Mouse (Mus musculus) stomach, postnatal 0 days (tissue): ENCODE results near the gene Cth. TPM values are rescaled to one million over a fixed set of nuclear protein-coding genes. Genes with fewer than 3 reads are reported as not detected.

Experiments used
- ATAC-seq: fragments of 200-750 bp; cut with Nextera tagmentation; 2 replicates; pipeline ENCODE4 v1.8.0; 2017; ENCODE audit not compliant: low FRiP score, low TSS enrichment
- DNase-seq: peaks from one replicate; pipeline ENCODE4 v3.0.0-alpha.2; 2016; ENCODE audit warnings: low spot score
- H3K27ac ChIP-seq: fragments of 300-500 bp; sonication (generic); replicated peaks from 2 replicates; pipeline ENCODE4 v1.5.1; 2014; ENCODE audit warnings: mild to moderate bottlenecking, control low read depth
- H3K27me3 ChIP-seq: fragments of 300-500 bp; sonication (generic); 2 replicates; pipeline ENCODE4 v1.6.1; 2014; ENCODE audit warnings: low read length; ENCODE audit not compliant: control insufficient read depth, insufficient read depth
- H3K36me3 ChIP-seq: fragments of 300-500 bp; sonication (generic); 2 replicates; pipeline ENCODE4 v1.6.1; 2014; ENCODE audit warnings: low read length, mixed read lengths; ENCODE audit not compliant: control insufficient read depth, insufficient read depth
- H3K4me1 ChIP-seq: fragments of 300-500 bp; sonication (generic); replicated peaks from 2 replicates; pipeline ENCODE4 v1.6.1; 2014; ENCODE audit warnings: antibody characterized with exemption; ENCODE audit not compliant: control insufficient read depth, insufficient read depth
- H3K4me2 ChIP-seq: fragments of 300-500 bp; sonication (generic); replicated peaks from 2 replicates; pipeline ENCODE4 v1.6.1; 2014; ENCODE audit warnings: low read depth, mild to moderate bottlenecking, control low read depth, moderate library complexity
- H3K4me3 ChIP-seq: fragments of 300-500 bp; sonication (generic); 2 replicates; pipeline ENCODE4 v1.5.1; 2014; ENCODE audit warnings: low read depth, low read length, control low read depth
- H3K9ac ChIP-seq: fragments of 300-500 bp; sonication (generic); 2 replicates; pipeline ENCODE4 v1.6.1; 2014; ENCODE audit warnings: mild to moderate bottlenecking, low read length, control low read depth, mixed read lengths
- H3K9me3 ChIP-seq: fragments of 300-500 bp; sonication (generic); 2 replicates; pipeline ENCODE4 v1.6.1; 2016; ENCODE audit warnings: low read length; ENCODE audit not compliant: control insufficient read depth
- CTCF ChIP-seq: IDR thresholded peaks from 2 replicates; pipeline ENCODE4 v1.5.1; 2016; ENCODE audit warnings: antibody characterized with exemption, low read depth, mild to moderate bottlenecking, moderate library complexity
- EP300 ChIP-seq: optimal IDR thresholded peaks from 2 replicates; pipeline ENCODE3; 2016; ENCODE audit warnings: antibody characterized with exemption
- WGBS: fragments of 180-500 bp; shearing (Covaris S2); extraction: QIAGEN DNeasy Blood & Tissue Kit; methylation state at CpG from one replicate; pipeline ENCODE4 v1.1.7; 2014; 5-methylcytosine and 5-hydroxymethylcytosine counted together
- polyA plus RNA-seq: library from polyadenylated mRNA; unstranded; fragments of >200 nt; fragmentation: Nextera tagmentation; extraction: Ambion mirVana; gene quantifications from 2 replicates; pipeline ENCODE4 v1.2.1, GENCODE M21; 2015

Cth gene
- polyA plus RNA-seq, 1 experiment from 2014 or later, result 8.5 TPM

DNA sequence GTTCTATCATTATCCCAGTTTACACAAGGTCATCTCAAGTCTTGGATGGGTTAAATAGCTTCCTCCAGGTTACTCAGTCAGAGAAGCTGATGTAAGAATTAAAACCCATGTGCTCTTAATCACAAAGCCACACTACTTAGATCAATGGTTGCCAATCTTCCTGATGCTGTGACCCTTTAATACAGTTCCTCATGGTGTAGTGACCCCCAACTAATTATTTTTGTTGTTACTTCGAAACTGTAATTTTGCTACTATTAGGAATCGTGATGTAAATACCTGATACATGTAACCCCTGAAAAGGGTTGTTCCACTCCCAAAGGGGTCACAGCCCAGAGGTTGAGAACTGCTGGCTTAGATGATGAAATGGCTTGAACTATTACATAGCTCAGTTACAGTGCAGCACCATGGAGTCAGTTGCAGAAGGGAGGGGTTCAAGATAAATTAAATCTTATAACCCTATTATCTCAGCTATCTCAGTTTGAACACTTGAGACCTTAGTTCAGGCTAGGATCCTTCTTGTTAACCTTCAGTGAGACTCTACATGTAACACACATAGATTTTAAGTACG lies 1.5 kb downstream of the Cth start:
- ATAC-seq (no peak), DNase-seq (no peak)
- 79% methylated on average over 3 of the region's 3 CpGs for whole genome bisulfite sequencing
- Histone ChIP-seq H3K4me2 (no peak overlapping the region; the same call in 1 of the 2 replicates), H3K27me3 (no peaks in the 10 kb centered on the region), H3K9me3 (no peaks in the 10 kb centered on the region), H3K36me3 (no peaks in the 10 kb centered on the region), H3K4me1 (no peaks in the 10 kb centered on the region; the same call in 1 of the 2 replicates), H3K27ac (no peak overlapping the region), H3K4me3 (no peak overlapping the region), H3K9ac (no peak overlapping the region)
- TF ChIP-seq EP300 (no peak), CTCF (no peak)

DNA sequence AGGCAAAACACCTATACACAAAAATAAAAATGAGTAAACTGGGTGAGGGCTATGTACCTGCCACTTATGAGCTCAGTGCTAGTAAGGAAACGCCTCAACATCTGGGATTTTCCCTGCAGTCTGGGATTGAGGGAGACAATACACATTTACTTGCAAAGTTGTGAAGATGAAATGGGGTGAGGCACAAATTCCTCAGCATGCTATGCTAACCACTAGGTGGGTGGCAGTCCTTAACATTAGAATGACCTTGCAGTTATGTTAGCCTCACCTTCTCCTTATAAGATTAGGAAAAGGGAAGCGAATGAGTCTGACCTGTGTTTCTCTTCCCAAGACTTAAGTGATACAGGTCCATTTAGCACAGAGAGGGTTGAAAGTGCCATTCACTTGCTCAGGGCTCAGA lies 3.5 kb downstream of the Cth start:
- ATAC-seq (no peak), DNase-seq (no peak)
- no peak overlapping the region for H3K9ac ChIP-seq
- TF ChIP-seq CTCF (no peak), EP300 (no peak)
- 85% methylated on average over 2 of the region's 2 CpGs for WGBS
- no peaks in the 10 kb centered on the region; the same call in 1 of the 2 replicates for H3K4me1 ChIP-seq
- no peaks in the 10 kb centered on the region for H3K9me3 ChIP-seq
- H3K27me3 ChIP-seq, result no peaks in the 10 kb centered on the region
- no peak overlapping the region for H3K27ac ChIP-seq
- no peak overlapping the region for H3K4me2 ChIP-seq
- H3K4me3 ChIP-seq, result no peak overlapping the region
- H3K36me3 ChIP-seq, result no peaks in the 10 kb centered on the region

DNA sequence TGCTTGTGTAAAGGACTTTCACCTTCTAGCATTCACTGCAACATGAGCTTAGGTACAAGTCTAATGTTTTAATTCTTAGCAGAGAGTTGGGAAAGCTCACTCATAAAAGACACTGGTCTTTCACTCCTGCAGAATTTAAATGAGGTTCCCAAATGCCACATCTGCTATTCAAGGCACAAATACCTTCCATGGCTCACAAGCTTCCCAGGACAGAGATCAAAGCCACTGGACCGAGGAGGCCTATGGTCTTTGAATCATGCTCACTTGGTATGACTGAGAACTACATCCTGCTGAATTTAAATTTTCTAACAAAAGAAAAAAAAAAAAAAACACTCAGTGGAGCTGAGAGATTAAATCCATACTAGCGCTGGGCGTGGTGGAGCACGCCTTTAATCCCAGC lies 8.5 kb downstream of the Cth start:
- no peak for ATAC-seq
- no peak overlapping the region for H3K4me2 ChIP-seq
- H3K27me3 ChIP-seq, result no peaks in the 10 kb centered on the region
- TF ChIP-seq CTCF (no peak), EP300 (no peak)
- H3K9me3 ChIP-seq, result no peaks in the 10 kb centered on the region
- no peaks in the 10 kb centered on the region for H3K36me3 ChIP-seq
- DNase-seq, result no peak
- no peak overlapping the region for H3K4me3 ChIP-seq
- H3K9ac ChIP-seq, result no peak overlapping the region
- WGBS, result 98% methylated on average over 4 of the region's 4 CpGs
- no peaks in the 10 kb centered on the region for H3K4me1 ChIP-seq
- no peak overlapping the region for H3K27ac ChIP-seq

DNA sequence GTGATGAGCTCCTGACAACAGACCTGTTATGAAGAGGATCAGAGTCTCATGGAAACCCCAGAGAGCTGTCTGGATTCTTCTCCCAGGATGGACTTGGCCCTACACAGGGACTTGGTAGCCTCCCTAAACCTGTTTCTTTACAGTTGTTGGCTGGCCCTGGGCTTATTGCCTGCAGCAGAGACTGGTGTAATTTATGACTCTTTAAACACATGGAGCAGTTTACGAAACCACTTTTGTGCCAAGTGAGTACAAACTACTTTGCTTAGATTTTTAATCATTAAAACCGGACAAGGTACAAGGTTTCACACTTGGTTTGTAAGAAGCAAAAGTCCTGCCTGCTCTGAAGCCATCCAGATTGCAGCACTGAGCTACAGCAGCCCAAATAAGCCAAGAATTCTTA lies 12.7 kb downstream of the Cth start:
- WGBS, result 71% methylated on average over 2 of the region's 2 CpGs
- no peak overlapping the region for H3K9ac ChIP-seq

DNA sequence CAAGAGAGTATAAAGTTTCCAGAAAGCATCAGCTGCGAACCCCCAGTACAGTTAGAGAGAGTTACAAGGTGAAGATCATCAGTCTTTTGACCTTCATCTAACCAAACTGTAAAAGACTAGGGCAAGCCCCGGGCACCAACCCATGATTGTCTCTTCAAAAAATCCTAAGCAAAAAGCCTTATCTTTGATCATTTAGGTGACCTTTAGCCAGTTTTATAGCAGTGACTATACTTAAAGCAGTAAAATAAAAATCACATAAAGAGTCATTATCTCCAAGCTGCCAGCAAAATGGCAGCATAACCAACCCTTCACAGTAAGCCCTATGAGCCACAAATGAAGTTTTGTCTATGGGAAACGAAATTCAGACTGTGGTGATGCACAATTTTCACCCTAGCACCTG lies 14.6 kb downstream of the Cth start:
- no peaks in the 10 kb centered on the region for H3K27me3 ChIP-seq
- 0 out of 2 replicates have a peak, but pooled peaks cover 3% of the 10 kb centered on the region for H3K36me3 ChIP-seq
- no peak overlapping the region for H3K9ac ChIP-seq
- H3K27ac ChIP-seq, result no peak overlapping the region
- H3K4me3 ChIP-seq, result no peak overlapping the region
- no peak for DNase-seq
- H3K9me3 ChIP-seq, result no peaks in the 10 kb centered on the region
- WGBS, result 77% methylated on average over 3 of the region's 3 CpGs
- no peak overlapping the region for H3K4me2 ChIP-seq
- no peak for ATAC-seq
- H3K4me1 ChIP-seq, result no peaks in the 10 kb centered on the region
- TF ChIP-seq EP300 (no peak), CTCF (no peak)

More for the DNA sequence above, 12.7 kb downstream of the Cth start:
- Histone ChIP-seq H3K4me1 (no peaks in the 10 kb centered on the region), H3K4me3 (no peak overlapping the region), H3K4me2 (no peak overlapping the region), H3K36me3 (0 out of 2 replicates have a peak, but pooled peaks cover 2% of the 10 kb centered on the region), H3K27ac (no peak overlapping the region), H3K27me3 (no peaks in the 10 kb centered on the region), H3K9me3 (no peaks in the 10 kb centered on the region)
- no peak for TF ChIP-seq EP300
- no peak for TF ChIP-seq CTCF
- DNase-seq (no peak), ATAC-seq (no peak)

DNA sequence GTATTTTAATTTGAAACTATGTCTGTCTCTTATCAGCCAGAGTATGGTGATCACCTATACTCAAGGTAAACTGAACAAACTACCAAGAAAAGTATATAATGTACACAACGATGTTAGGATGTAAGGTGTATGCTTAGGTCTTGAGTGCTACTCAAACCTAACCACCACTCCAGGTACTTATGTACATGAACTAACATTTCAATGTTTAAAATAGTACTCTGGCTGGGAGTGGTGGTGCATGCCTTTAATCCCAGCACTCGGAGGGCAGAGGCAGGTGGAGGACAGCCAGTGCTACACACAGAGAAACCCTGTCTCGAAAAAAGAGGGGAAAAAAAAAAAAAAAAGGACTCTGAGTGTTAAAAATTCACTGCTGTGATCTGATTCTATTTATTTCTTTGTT lies 16.7 kb downstream of the Cth start:
- ATAC-seq, result no peak

More for the DNA sequence above, 16.7 kb downstream of the Cth start:
- TF ChIP-seq CTCF, result no peak
- no peak for TF ChIP-seq EP300
- Histone ChIP-seq H3K27ac (no peak overlapping the region), H3K4me2 (no peak overlapping the region), H3K9me3 (no peaks in the 10 kb centered on the region), H3K36me3 (0 out of 2 replicates have a peak, but pooled peaks cover 3% of the 10 kb centered on the region), H3K27me3 (no peaks in the 10 kb centered on the region), H3K4me3 (no peak overlapping the region), H3K9ac (no peak overlapping the region), H3K4me1 (no peaks in the 10 kb centered on the region)
- 78% methylated on average over 3 of the region's 3 CpGs for WGBS
- DNase-seq, result no peak
